Mouse (Mus musculus) lung, postnatal 14 days (tissue): Measurements from ENCODE around the gene Hoxa6.

Source experiments
- DNase-seq: peaks from one replicate; pipeline ENCODE4 v3.0.0; 2021

The Hoxa6 gene

GRCm38 (mm10) chr6:52213119-52213986, 4.8 kb upstream of the Hoxa6 start, which contains the start of the genes Hoxa3 and Gm28308:
TSS of gene Hoxa3 (minus strand) at chr6:52213336.
TSS of gene Gm28308 (minus strand) at chr6:52213339.
- peak; percentile 48 for DNase-seq

GRCm38 (mm10) chr6:52212556-52213118, 4.1 kb upstream of the Hoxa6 start:
- DNase-seq = no peak

GRCm38 (mm10) chr6:52211961-52212360, 3.4 kb upstream of the Hoxa6 start:
- DNase-seq = no peak

- DNase-seq = peak; percentile 80
These were observed 2.8 kb upstream of the Hoxa6 start for GRCm38 (mm10) chr6:52211170-52211935.

GRCm38 (mm10) chr6:52209685-52210046, 1.1 kb upstream of the Hoxa6 start:
- no peak for DNase-seq

- no peak for DNase-seq
These were observed 554 bp upstream of the Hoxa6 start for GRCm38 (mm10) chr6:52208868-52209684.

- no peak for DNase-seq
These were observed 892 bp downstream of the Hoxa6 start for GRCm38 (mm10) chr6:52207684-52207976.

- no peak for DNase-seq
These were observed 1.4 kb downstream of the Hoxa6 start for GRCm38 (mm10) chr6:52206882-52207683.

- no peak for DNase-seq
These were observed 2.6 kb downstream of the Hoxa6 start for GRCm38 (mm10) chr6:52205638-52206621.

- DNase-seq = no peak
These were observed 3.3 kb downstream of the Hoxa6 start for GRCm38 (mm10) chr6:52205221-52205620.

GRCm38 (mm10) chr6:52204050-52204752, 4.3 kb downstream of the Hoxa6 start, which contains the start of gene Hoxa5:
TSS of gene Hoxa5 (minus strand) at chr6:52204587.
- DNase-seq = peak; percentile 90

GRCm38 (mm10) chr6:52203371-52204049, 5.0 kb downstream of the Hoxa6 start:
- no peak for DNase-seq

GRCm38 (mm10) chr6:52203121-52203370, 5.5 kb downstream of the Hoxa6 start:
- no peak for DNase-seq

- no peak for DNase-seq
These were observed 6.0 kb downstream of the Hoxa6 start for GRCm38 (mm10) chr6:52202362-52203120.

GRCm38 (mm10) chr6:52201269-52201668, 7.3 kb downstream of the Hoxa6 start:
- DNase-seq = no peak

GRCm38 (mm10) chr6:52200751-52201250, 7.7 kb downstream of the Hoxa6 start:
- DNase-seq = no peak

GRCm38 (mm10) chr6:52200073-52200750, 8.3 kb downstream of the Hoxa6 start:
- DNase-seq = peak; percentile 60

GRCm38 (mm10) chr6:52197271-52197670, 11.3 kb downstream of the Hoxa6 start:
- peak; percentile 69 for DNase-seq
